Mouse (Mus musculus) layer of hippocampus, adult 8-10 months (tissue): ENCODE results near the gene Stum. TPM values are rescaled to one million over a fixed set of nuclear protein-coding genes. Genes with fewer than 3 reads are reported as not detected.

Experiments
- DNase-seq, 2 experiments: peaks; one replicate each; pipeline ENCODE4 v3.0.0; 2022; ENCODE audit warnings: low spot score in 2 of 2
- total RNA-seq, 4 experiments: library from RNA; stranded (reverse); gene quantifications; 2 replicates each; pipeline ENCODE4 v1.2.4; 2022

Gene Stum
- total RNA-seq, 4 experiments from 2014 or later: 255 to 302 (median 277) TPM

DNA sequence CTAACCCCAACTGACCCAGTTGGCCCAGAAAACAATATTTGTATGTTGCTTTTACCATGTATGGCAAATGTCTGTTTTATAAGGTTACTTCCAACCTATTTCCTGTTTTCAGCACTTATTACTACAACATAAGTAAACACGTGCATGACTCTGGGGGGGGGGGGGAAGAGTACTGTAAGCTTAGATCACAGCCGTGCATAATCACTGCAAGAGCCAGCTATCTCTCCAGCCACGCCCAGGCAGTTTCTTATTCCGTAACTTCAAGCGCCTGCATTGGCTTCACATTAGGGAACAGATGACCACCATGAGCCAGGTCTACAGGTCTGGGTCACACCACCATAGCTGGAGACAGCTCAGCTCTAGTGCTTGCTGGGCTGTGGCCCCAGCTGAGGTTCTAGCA is 53.5 kb downstream of the Stum start:
- DNase-seq: no peak

DNA sequence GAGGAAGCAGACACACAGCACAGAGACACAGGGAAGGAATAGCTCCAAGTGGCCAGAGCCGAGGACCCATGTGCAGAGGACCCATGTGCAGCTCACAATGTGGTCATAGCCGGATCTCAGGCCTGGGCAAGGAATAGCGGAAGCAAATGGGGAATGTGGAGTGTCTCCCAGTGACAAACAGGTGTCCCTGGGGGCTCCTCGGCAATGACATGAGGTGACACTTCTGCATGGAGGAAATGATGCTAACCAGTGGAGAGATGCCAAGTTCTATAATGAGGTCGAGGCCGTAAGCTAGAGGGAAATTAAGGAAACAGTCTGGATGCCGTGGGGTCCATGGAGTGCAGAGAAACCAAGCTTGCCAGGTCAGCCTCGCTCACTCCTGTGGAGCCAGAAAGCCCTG is 54.4 kb downstream of the Stum start:
- no peak for DNase-seq

DNA sequence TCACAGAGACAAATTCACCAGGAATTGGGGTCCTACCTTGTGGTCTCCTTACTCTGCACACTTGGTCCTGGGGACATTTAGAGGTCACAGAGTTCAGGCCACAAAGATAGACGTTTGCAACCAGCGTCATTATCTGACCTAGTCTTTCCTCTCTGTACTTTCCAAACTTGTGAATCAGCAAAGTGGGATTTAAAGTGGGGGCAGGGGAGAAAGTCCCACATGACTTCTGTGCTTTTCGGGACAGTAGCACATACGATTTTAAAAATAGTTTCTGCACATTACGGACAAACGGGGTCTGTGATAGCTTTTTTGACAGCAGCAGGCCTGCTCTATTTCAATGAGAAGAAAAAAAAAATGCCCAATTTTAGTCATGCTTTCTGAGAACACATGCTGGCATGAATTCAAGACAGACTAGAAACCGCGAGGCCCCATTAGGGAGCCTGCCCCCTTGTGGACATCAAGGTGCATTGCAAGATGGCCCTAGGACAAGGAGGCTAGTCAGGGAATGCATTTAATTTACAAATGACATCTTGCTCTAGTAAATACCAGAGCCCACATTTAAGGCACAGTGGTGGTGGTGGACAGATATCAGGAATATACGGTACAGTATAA is 55.1 kb downstream of the Stum start:
- peak in 1 of 2 experiments; percentile 65 for DNase-seq

DNA sequence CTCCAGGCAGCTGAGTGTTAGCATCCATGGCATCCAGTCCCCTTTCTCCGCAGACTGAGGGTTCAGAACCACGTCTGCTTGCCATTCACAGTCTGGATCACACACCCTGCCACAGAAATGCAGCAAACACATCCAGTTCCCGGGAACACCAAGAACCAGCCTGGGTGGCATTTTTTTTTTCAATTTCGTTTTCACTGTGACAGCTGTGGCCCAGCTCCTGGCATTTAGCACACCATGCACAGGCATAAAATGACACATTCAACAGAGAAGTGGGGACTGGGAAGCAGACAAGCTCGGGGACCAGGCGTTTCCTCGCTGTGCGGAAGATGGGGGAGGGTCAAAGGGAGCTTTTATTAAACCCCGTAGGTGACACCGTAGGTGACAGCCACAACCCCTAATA is 55.6 kb downstream of the Stum start:
- DNase-seq: peak in 1 of 2 experiments; percentile 66

DNA sequence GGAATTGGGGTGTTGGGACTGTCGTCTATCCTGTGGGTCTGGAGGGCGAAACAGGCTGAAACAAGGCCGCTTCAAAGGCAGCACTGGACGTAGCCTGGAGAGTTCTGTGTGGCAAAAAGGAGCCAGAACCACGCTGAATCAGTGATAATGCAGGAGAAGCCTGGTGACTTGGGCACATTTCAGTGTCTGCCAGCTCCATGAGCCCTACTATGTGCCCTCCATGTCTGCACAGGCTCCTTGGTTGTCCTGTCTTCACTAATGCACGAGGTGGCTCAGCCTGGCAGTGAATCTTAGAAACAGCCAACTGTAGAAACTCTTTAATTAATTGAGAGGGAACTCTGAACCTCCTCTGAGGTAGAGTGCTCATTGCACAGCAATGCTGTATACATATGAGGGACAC is 56.9 kb downstream of the Stum start:
- no peak for DNase-seq

DNA sequence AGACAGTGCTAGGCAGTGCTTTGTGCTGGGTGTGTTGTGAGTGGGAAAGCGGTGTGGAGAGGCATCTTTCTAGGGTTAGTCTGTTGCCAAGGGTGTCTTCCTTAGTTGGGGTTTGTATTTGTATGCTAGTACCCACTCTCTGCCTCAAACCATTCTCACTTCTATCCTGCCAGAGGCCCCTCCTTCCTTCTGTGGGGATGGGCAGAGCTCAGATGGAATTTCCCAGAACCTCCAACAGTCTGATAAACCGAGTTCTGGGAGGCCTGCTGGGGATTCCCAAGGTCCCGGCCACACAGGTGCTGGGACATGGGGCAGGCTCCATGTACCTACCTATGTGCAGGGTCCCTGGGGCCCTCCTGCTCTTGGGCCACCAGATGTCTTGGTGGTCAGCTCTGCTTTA is 59.4 kb downstream of the Stum start:
- no peak for DNase-seq

DNA sequence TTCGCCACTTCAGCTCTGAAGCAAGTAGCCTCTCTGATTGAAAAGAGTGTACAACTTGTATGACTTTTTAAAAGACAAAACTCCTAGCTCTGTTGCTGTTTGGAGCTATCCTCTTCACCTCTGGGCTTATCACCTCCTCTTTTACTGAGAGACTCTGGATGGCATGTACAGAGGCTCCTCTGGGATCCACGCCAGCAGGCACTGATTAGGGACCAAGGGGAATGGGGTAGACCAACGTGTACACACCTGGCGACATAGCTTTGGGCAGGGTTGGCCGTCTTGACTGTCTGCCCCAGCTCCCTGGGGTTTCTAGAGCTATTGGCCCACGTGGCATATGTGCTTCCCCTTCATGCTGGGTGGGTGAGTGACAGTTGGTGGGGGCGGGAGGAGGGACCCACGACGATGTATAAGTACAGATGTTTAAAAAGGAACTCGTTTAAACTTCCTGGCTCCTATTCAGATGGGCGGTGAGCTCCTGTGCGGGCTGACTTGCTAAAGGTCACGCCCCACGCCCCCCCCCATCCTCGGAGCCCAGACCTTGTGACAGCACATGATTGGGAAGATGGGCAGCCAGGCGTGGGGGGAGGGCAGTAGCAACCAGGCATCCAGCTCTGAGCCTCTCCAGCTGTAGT is 60.2 kb downstream of the Stum start:
- DNase-seq: no peak

DNA sequence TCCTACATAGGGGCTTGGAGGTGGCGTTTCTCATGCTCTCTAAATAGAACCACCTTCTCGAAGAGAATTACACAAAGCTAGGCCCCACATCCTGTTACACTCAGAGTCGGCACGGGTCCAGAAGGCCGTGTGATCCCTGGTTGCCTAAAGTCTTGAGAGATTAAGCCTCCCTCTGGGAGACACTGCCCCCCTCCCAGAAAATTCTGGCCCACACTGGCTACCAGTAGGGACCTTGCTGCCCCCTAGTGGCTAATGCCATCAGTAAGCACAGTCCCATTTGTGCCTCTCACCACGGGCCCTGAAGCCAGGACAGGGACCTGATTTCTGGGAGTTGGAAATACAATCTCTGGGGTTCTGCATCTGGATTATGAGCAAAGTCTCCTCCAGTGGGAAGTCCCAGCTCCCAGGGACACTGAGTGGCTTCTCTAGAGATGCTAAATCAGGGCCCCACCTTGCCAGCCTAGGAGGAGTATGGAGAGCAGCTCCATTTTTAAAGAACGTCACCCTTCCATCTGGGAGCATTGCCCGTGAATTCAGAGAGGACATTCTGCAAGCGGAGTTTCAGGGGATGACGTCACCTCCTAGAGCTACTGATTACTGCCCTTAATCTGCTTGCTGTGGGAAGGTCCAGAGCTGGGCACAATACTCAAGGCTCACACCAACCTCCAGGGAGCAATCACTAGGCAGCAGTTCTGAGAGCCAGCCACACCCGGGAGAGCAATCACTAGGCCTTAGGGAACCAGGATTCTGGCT is 61.1 kb downstream of the Stum start:
- peak in 1 of 2 experiments; percentile 77 for DNase-seq

DNA sequence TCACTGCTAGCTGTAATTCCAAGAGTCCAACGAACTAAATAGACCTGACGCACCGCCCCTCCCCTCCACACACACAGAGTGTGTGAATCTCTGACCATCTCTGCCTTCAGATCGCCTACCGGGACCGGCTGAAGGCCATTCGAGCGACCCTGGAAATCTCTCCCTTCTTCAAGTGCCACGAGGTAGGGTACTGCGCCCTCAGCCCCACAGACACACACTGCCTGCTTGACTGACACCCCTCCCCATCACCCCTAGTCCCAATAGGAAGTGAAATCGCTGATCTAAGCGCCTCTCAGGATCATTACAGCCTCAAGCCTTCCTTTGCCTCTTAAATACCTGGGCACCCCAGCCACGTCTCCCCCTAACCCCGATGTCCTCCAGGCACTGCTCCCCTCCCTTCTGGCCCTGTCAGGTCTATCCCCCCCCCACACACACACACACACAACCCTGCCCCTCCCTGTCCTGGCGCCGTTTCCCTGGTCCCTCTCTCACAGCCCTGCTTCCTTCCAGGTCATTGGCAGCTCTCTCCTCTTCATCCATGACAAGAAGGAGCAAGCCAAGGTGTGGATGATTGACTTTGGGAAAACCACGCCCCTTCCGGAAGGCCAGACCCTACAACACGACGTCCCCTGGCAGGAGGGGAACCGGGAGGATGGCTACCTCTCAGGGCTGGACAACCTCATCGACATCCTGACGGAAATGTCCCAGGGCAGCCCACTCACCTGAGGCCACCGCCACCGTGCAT is 62.0 kb downstream of the Stum start:
- no peak for DNase-seq

DNA sequence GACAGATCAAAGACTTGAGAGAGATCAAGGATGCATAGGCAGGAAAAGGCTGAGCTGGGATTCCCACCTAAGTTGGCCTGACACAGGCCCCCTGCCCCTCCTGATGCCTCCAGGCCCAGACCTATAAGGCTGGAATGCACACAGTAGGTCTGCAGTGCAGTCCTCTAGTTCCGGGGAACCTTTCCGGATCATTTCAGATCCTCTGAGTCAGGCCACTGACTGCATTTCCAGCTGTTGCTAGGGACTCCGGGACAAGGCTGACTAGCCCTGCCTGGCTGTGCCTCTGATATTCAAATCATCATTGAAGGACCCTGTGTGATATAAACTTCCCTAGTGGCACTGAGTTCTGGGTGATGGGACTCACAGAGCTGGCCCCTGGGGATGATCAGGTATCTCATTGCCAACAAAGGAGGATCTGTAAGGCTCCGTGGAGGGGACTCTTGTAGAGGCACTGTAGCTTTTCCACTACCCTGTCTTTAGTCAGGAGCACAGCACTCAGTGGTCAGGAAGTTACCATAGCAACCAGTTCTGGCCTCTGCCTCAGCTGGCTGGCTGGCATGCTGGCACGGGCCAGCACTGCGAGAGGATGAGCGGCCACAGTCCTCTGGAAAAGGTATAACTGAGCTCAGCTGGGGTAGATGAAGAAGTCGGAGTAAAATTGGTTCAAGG is 62.7 kb downstream of the Stum start:
- peak in 1 of 2 experiments; percentile 48 for DNase-seq

DNA sequence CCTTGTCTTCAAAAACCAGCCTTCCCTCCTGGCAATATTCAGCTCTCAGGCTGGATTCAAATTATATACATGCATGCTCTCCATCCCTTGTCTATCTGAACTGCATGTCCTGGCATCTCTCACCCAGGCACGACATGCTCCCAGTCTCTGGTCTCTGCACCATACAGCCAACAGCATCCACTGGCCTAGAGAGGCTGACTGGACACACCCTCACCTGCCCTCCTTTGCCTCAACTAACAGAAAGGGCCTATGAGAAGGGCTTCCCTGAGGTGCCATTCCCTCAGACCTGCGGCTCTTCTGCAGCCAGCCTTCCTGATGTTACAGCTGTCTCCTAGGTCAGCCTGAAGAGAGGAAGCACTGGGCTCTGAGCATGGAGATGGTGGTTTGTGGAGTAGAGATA is 64.2 kb downstream of the Stum start:
- DNase-seq: no peak

DNA sequence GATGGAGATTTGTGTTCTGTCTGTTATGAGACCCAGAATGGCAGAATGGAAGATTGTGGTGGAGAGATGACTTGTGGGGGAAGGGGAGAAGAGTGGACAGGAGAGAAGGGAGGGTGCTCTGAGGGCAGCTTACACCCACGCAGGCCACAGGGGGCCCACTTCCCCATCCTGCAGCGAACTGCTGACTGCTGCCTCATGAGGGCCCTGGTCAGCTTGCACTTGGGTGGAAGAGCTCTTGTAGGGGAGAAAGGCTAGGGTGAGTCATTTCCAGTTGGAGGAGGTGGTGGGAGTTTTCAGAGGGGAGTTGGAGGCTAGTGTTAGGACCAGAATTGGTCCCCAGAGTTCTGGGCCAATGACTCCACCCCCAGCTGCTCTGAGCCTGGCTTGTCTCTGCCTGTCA is 66.2 kb downstream of the Stum start:
- no peak for DNase-seq

DNA sequence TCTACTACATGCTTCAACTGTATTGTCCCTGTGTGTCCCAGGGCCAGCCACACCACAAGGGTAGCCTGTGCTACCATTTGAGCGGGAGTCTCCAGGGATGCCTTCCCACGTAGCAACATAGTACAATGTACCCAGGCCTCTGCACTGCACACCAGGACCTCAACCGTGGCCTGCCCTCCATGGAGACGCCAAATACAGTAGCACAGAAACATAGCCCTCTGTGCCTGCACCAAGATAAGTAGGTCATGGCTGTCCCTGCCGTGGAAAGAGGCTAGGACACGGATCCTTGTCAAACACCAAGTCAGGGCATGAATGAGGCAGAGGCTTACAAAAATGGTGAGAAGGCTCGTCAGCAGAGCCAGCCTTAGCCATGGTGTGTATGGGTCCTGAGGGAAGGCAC is 67.5 kb downstream of the Stum start:
- no peak for DNase-seq

DNA sequence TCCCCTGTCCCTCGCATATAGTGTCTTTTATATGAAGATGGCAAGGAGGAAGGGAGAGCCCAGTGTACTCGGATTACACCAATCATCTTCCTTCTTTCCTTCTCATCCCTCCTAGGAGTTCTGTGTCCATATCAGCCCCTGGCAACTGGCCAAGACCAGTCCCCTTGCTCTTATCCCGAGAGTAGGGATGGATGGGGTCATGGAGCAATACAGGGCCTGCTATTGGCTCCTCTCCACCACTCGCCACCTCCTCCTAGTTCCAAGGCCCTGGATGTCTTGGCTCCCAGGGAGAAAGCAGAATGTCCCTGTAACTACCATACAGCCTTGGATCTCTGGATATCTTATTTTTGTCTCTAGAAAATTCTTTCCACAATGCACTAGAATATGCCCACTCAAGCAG is 68.2 kb downstream of the Stum start:
- no peak for DNase-seq

DNA sequence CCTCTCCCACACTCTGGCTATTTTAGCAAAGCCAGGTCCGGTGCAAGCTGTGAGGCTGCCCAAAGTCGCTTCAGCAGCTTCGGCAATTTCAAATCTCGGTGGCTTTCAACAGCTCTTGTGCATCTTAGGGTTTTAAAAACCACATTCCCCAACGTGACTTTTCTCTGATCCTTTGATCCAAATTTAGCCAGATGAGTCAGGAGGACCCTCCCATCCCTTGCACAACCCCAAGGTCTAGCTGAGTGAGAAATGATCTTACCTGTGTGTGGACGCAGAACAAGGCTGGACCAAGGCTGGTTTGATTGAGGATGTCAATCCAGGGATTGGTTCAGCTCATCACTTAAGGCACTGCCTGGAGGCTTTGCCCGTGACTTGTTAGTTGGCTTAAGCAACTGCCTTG is 73.0 kb downstream of the Stum start:
- DNase-seq: no peak

DNA sequence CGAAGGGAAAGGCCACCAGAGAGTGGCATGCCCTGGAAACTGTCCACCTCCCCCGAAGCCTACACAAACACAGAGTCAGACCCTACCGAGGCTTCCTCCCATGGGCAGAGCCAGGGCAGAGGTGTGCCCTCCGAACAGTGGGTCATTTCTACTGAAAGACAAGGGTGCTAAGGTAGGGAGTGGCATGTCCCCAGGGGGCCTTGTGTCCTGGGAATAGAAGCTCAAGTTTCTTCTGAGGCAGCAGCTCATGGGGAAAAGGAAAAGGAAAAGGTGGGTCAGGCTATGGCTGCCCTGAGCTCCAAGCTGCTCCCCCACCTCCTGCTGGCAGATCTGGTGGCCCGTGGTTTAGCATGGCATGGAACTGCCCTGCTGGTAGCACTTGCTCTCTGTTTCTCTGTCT is 73.5 kb downstream of the Stum start:
- no peak for DNase-seq

DNA sequence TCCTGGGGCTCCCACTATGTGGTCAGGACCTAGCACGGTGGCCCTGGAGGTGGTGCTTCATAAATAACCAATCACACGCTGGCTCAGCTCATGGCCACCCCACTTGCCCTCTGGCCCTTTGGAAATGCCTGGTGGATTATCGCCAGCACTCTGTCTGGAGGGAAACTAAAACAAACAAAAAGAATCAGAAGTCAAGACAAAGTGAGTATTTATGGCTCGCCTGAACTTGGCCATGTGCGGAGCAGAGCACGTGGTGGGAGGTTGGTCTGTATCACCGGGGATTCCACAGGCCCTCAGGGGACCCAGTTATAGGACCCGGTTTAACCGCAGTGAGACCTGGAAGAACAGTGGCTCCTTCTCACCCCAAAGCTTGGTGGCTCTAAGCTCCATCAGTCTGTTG is 74.5 kb downstream of the Stum start:
- DNase-seq: no peak

DNA sequence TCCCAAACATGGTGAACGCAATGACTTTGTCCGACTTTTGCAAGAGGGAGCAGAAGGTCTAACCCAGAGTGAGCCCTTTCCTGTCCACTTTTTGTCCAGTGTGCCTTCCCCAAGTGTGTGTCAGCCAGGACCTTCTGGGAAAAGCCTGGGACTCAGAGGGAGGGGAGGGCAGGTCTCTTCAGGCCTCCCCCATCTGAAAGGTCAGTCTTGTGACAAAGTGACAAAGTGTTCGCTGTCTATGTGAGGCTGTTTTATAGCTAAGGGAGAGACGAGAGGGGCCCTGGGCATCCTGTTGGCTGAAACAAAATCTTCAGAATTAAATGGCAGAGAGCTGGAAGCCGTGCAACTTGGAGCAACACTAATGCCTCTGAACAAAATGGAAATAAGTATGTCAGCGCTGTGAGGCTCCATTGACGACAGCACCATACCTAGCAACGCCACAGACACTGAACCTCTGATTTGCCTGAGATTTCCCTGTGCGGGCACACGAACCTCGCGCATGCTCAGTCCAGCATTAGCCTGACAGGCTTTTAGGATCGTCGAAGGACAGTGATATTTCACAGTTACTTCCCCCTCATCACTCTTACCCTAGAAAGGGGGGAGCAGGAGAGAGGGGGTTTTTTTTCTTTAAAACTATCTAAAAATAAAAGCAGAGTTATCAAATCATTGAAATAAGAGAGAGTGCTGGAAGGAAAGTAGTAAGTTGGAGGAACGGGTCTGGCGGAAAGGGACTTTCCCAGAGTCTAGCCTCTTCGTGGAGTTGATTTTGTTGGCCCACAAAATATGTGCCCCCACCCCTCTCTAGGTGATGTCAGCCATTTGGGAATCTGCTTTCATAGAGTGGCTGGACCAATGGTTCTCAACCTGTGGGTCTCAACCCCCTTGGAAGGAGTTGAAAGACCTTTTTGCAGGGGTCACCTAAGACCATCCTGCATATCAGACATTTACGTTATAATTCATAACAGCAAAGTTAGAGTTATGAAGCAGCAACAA is 75.3 kb downstream of the Stum start:
- DNase-seq: no peak

DNA sequence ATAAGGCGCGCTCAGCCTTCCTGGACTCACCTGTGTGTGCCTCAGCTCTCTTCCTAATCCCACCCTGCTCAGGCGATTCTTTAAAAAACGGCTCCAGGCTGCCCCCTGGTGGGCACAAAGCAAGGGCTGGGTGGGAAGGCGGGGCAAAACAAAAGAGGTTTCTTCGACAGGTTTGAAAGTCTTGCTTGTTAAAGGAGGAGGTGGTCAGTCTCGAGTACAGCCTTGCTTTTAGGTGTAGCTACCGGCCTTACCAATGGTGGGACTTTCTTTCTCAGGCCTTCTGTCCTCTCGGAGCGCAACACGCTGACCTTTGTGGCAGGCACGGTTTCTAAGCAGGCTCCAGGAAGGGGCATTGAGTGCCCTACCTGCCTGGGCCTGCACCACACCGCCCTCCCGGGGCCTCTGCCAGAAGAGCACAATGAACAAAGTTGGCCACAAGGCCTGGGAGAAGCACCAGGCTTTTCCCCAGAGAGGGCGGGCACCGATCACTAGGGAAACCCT is 76.1 kb downstream of the Stum start:
- no peak for DNase-seq
